Mouse (Mus musculus) heart, postnatal 4 days (tissue): Measurements from ENCODE around the gene Wdr38. TPM values are rescaled to one million over a fixed set of nuclear protein-coding genes. Genes with fewer than 3 reads are reported as not detected.

Source experiments
- DNase-seq: peaks from one replicate; pipeline ENCODE4 v3.0.0; 2021
- total RNA-seq, 2 experiments: library from RNA; stranded (reverse); gene quantifications; 2 replicates each; pipeline ENCODE4 v1.2.3; 2021

Gene Wdr38
- under 1 TPM; 0.11 to 0.17 TPM for total RNA-seq

DNA sequence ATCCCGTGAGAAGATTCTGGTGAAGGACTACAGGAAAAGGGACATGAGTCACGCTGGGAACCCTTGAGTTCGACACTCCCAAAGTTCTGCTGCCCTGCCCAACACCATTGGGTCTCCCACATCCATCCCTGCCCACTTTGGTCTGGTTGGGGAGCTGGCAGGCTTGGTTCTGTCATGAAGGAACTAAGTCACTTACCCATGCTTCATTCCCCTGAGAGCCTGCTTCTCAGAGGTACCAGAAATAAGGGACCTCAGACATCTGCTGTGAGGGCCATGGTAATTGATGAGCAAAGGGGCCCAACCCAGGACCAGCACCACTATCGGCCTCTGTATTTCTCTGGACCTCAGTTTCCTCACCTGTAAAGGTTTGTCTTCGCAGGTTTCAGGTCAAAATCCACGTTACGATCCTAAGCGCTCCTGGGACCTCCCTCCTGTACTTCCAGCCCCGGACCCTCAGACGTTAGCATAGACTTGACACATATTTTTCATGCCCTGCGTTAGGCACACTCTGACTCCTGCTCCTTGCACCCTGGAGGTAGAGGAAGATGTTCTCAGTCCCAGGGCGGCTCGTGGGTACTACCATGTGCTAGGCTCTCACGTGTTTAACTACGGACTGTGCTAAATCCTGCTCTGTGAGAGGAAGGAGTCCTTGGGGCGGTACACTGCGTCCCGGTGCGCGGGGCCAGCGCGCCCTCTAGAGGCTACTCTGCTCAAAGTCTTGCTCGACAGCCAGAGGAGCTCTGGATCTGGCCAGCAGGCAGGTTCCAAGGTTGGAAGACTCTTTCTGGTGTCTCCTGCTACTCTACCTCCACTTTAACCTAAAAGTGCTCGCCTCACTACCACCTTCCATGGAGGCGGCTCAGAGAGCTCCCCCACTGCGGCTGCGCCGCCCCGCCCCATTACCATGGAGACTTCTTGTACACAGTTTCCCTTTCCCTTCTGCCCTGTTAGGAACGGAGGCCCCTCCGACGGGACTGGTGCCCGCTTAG lies at the start of gene Wdr38:
Gene Wdr38, plus strand, starts transcription at position 91 of the 989 bp plus-strand sequence.
- peak; percentile 92 for DNase-seq

DNA sequence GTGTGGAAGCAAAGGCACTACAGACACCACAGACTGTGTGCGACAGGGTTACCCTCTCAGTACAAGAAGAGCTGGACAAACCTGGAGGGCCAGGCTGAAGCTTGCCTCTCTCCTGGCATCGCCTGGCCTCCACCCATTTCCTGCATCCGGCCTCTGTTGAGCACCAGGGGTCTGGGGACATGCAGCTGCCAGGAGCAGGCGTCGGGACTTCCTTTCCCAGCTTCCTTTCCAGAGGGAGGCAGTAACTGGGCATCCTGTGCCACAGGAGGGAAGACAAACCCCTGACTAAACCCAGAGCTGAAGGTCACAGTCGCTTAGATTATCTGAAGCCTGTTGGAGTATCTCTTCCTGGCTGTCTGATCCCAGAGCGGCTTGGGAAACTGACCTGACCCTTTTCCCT lies 49.7 kb upstream of the Wdr38 start:
- peak; percentile 41 for DNase-seq

DNA sequence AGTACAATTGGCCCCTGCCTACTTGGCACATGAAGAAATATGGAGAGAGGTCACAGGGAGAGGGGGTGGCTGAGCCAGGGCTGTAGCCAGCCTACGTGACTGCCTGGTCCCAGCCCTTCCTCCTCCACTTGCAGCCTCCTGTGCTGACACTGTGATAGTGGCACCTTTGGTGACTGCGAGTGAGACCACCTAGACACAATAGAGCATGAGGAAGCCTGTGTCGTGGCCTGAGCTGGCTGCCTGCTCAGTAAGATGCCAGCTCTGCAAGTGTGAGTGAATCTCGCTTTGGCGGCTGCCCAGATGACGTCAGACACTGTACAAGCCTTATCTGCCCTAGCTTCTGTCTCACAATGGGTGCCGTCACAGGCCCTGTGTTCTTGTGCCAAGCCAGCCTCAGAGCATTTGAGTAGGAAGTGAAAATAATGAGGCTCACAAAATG lies 47.0 kb upstream of the Wdr38 start:
- DNase-seq: peak; percentile 95

DNA sequence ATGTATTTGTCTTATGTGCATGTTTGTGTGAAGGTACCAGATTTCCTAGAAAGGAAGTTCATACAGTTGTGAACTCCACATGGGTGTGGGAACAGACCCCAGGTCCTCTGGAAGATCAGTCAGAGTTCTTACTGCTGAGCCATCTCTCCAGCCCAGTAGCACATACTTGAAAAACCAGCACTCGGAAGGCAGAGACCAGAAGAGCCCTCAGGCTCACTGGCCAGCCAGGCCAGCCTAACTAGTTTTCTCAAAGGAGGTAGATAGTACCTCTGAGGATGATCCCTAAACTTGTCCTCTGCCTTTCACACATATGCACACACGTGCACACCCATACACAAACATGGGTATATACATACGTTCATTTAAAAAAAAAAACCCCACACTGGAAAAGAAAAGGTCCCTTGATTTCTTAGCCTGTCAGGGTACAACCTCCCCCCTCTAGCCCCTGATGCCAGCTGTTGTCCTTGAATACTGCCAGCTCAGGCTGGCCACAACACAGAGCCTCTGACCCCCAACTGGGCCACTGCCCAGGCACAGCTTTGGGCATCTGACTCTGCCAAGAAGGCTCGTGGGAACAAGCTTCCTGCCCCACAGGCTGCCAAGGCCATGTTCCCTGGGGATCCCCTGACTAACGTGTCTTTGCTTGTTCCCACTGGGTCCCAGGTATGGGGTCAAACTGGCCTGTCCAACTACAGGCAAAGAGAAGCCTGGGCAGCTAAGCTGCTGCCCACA lies 44.0 kb upstream of the Wdr38 start:
- peak; percentile 62 for DNase-seq

DNA sequence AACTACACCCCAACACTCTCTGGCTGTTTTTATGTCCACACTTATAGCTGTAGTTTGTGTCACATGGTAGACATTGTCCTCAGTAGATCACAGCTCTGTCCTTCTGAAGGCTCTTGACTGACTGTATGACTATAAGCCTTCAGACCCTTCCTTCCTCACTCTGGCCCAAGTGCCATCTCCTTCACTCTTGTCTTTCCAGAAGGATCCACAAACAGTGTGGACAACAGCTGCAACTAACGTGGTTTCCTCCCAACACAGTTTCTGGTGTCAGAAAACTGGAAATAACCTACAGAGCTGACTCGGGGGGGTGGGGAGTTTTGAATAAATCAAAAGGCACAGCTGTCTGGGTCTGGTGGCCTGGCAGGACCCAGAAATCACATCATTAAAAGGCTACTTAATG lies 41.2 kb upstream of the Wdr38 start:
- DNase-seq: no peak

DNA sequence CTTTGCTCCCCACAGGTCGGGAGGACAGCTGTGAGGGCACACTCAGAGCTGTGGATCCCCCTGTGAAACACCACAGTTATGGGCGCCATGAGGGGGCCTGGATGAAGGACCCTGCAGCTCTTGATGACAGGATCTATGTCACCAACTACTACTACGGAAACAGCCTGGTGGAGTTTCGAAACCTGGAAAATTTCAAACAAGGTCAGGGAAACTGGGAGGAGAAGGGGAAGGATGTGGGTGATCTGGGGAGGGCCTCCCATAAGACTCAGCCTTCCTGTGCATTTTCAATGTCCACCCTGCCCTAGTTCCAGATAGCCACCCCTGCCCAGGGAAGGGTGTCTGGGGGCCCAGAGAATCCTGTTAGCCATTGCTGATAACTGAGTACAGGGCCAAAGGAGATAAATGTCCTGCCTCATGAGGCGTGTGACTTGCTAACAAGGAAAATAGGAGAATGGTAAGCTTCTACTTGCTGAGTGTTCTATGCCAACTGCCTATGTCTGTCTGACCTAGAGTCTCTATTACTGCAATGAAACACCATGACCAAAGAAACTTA lies 39.5 kb upstream of the Wdr38 start:
- DNase-seq: no peak

DNA sequence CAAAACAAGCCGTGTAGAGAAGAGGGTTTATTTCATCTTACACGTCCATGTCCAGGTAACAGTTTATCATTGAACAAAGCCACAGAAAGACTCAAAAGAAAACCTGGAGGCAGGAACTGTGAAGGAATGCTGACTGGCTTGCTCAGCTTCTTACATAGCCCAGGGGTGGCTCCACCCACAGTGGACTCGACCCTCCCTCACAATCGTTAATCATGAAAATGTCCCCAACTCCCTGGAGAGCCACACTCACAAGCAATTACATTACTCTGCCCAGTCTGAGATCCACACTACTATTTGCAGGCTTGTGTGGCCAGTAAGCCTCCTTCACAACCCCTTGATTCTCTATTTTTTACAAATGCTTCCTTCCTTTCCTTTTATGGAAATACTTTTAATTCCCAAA lies 33.1 kb upstream of the Wdr38 start:
- no peak for DNase-seq

DNA sequence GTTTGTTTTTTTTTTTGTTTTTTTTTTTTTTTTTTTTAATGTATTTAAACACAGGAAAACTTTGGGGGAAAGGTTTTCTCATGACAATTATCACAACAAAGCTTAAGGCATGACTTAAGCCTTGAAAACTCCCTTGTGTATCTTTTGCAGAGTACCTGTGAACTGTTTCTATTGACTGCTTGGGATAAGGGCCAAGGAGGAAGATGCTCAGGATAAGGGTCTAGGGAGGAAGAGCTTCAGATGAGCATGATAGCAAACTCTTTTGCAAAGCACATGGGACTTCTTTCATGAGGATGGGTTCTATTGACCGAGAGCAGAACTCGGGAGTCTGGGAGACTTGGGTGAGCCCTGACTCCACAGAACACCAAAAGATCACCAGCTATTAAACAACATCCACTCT lies 27.6 kb upstream of the Wdr38 start:
- DNase-seq: no peak

DNA sequence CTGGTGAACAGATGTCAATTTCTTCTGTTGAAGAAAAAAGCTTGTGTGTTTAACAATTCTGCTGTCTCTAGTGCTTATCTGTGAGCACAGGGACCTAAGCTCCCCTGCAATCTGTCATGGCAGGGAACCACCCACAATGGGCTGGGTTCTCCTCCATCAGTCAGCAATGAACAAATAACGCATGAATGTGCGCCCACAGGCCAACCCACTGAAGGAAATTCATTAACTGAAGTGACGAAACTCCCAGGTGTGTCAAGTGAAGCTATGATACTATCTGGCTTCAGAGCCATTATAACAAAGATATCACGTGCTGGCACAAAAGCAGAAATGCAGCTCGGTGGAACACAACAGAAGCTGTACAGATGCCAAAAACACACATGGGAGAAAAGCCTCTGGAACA lies 27.2 kb upstream of the Wdr38 start:
- DNase-seq: no peak

DNA sequence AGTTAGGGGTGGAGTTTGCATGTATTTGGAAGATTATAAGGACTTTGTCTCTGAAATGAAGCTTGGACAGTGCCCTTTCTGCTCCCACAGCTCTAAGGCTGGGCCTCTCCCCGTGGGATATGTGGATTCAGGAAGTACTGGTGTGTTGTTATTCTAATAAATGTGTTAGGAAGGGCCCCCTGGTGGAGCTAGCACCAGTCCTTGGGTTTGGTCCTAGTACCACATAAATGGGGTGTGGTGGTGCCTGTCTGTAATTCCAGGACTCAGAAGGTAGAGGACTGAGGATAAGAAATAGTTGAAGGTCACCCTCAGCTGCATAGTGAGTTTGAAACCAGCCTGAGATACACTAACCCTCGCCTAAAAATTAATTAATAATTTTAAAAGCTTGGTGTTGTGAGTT lies 24.1 kb upstream of the Wdr38 start:
- no peak for DNase-seq

DNA sequence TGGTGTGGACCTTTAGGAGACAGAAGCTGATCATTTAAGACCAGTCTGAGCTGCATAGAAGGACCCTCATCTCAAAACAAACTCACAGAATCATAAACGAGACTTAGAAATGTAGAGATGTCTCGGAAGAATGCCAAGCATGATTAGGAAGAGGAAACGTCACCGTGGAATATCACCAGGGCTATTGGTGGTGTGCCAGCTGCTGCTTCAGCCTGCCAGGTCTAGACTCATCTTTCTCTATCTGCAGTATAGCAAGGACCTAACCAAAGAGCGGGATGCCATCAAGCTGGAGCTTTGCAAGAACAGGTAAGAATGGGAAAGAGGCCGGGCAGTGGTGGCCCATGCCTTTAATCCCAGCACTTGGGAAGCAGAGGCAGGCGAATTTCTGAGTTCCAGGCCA lies 23.6 kb upstream of the Wdr38 start:
- DNase-seq: peak; percentile 40

DNA sequence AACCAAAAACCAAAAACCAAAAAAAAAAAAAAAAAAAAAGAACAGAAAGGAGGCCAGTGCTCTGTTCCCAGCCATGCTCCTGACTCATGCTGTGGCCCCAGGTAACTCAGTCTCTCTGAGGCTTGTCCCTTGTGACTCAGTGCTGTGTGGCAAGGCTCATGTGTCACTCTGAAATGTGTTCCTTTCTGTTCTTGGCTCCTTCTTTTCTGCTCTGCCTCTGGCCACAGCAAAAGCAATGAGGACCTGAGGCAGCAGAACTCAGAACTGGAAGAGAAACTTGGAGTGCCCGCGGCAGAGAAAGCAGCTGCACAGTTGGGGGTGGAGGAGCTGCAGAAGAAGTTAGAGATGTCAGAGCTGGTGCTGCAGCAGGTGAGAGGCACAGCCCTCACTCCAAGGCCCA lies 23.1 kb upstream of the Wdr38 start:
- no peak for DNase-seq

DNA sequence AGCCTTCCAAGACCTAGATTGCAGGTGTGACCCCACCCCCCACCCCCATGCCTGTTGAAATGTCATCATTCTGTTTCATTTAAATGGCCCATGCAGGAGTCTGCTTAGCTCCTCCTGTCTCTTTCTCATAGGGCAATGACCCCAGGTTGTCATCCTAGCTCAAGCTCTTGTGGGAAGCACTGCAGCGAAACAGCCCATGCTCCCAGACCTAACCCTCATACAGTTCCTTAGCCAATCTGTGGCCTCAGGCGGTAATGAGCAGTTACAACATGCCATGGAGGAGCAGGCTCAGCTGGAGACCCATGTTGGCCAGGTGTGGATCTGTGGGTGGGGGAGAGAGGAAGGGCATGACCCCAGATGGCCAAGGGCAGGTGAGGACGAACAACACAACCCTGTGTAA lies 22.1 kb upstream of the Wdr38 start:
- no peak for DNase-seq

DNA sequence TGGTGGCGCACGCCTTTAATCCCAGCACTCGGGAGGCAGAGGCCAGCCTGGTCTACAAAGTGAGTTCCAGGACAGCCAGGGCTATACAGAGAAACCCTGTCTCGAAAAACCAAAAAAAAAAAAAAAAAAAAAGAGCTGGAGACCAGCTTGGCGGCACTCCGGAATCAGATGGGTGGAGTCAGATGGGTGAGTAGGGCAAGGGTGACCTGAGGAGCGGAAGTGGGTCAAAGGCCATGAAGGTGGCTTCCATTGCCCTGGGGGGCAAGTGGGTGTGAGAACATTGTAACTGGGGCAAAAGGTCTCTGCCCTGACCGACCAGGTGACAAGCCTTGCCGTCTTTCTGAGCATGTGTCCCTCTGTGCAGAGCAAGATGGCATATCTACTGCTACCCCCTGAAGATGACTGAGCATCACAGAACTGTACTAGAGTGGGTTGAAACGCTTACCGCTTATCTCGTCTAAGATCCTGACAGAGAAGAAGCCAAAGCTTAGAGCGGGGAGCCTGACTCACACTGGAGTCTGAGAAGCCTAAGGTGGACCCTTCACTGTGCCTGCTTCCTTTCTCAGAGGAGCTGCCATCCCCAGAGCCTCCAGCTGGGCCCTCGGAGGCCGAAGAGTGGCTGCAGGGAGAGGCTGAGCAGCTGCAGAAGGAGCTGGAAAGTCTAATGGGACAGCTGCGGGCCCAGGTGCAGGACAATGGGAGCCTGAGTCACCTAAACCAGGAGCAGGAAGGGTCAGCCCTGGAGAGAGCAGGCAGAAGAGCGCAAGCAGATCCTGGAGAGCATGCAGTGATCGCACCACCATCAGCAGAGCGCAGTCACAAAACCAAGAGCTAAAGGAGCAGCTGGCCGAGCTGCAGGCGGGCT lies 21.1 kb upstream of the Wdr38 start:
- no peak for DNase-seq

DNA sequence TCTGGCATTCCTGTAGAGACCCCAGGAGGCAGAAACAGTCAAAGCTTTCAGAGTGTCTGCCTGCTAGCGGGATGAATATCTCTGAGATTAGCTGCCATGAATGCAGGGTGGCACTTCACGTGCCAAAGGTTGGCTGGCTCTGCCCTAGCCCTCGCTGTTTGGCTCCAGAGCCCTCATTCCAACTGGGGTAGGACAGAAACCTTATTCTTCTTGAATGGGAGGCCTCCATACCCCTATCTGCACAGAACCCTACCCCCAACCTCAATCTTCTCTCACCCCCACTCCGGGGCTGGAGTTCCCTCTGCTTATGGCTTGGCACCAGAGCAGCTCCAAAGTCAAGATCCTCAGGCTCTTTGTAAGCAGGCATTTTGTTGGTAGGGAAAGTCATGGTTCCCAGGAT lies 19.4 kb upstream of the Wdr38 start:
- DNase-seq: no peak

DNA sequence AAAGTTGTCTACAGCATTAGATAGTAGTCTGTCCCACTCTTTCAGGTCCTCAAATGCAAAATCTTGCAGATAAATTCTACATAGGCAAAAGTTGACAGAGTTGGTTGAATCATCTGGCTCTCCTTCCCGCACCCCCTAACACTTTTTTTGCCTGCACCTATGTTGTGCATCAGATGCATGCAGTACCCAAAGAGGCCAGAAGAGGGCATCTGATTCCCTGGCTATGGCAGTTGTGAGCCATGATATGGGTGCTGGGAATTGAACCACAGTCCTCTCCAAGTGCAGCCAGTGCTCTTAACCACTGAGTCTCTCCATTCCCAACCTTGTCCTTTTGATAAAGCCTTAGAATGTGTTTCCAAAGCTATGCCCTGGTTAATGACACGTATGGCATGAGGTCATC lies 13.8 kb upstream of the Wdr38 start:
- DNase-seq: no peak

DNA sequence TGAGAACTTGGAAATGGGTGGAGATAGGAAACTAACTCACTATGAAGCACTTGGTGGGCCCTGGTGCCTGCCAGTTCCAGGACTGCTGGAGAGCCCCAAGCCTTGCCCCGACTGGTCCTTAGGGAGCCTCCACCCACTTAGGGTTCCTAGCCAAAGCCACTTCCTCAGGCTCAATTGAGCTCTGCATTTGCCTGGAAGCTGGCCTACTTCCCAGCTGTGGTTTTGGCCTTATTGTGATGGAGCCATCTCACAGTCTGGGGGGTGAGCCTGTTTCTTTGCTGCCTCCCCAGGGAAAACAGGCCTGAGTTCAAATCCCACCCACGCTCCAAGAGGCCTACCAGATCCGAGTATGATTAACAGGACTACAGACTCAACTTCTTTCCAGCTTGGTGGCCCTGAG lies 10.7 kb upstream of the Wdr38 start:
- peak; percentile 70 for DNase-seq

DNA sequence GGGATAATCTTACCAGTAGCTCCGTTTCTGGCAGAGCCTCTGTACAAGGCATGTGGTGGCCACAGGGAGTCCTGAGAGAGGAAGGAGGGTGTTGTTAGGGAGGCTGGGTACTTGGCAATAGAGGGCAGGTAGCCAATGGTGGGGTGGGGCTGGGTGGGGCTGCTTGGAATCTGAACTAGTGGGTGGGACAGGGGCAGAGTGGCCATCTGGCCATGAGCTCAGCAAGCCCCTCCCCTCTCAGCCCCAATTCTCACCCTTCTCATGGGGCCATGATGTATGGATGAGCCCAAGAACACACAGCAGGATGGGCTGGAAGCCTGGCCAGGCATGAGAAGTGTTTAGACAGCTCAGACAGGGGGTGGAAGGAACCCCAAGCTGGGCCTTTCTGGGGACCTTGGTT lies 9.9 kb upstream of the Wdr38 start:
- no peak for DNase-seq

DNA sequence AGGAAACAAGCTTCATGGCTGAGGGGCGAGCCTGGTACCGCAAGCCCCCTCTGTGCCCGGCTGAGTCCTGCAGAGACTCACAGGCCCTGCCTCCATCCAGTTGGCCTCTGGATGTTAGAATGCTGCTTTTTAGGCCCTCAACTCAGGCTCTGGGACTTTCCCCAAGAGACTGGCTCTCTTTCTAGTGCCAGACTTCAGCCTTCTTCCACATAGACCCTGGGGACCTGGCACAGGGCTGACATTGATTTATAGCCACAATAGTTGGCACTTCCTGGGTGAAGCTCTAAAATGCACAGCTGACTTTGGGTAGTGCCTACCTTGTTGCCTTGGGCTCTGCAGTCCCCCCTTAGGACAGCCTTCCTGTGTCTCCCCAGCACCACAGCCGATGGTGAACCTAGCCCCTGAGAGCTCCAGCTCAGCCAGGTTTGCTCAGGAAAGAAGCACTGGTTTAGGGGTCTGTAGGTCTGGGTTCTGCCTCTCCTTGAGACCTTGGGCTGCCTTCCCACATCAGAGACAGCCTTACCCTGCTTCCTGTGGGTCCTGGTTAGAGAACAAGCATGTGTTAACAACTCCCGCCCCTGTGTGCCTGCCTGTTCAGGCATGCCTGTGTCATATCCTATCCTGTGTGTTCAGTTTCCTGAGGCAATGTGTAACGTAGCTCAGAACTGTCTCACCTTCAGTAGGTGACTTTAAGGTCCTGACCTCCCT lies 9.3 kb upstream of the Wdr38 start:
- no peak for DNase-seq

DNA sequence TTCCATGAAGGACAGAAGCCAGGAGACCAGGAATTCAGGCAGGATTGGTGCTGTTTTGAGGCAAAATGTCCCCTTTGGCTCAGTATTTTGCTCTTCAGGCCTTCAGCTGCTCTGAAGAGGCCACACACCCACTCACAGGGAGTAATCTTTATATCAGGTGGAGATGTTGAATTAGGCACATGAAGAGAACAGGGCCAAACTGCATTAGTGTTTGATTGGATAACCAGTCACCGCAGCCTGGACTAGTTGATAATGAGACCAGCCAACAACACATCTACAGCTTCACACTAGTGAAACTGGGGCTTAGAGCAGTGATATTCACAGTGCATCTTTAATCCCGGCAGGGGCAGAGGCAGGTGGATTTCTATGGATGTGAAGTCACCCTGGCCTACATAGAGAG lies 8.3 kb upstream of the Wdr38 start:
- no peak for DNase-seq

DNA sequence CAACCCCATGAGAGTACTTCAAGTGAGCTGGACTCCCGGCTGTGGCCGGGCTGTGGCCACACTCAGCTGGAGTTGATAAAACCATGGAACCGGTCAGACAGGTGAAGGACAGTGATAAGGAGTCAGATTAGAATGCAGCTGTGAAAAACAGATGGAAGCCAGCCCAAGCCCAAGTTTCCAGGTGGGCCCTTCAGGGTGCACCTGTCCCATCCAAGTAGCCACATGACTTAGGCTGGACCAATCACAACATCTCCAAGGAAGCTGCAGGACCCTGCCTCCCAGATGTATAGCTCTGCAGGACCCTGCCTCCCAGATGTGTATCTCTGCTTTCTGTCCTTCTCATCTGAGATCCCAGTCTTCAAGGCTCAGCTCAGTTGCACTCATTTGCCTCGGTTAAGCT lies 5.3 kb upstream of the Wdr38 start:
- DNase-seq: no peak

DNA sequence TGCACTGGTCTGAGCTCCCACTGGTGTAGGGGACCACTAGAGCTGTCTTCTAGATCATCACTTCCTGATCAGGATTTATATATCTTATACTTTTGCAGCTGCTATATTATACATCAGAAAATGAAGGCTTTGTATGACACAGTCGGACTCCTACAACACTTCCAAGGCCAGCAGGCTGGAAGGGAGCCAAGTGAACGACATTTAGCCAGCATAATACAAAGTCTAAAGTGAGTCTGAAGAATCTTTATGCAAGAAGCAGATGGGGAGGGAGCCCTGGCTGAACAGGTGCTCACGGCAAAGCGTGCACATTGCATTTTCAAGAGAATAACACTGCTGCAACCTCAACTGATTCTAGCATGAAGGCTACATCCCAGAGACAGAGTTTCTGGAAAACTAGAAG lies 4.8 kb upstream of the Wdr38 start:
- DNase-seq: no peak
